Comparison of ENCODE assay signal across 7 mouse cellular contexts in genomic region chrX:12077601-12077980, GRCm38 (mm10).
DNase-seq lines count a peak whose midpoint lies in the region; ATAC-seq and TF ChIP-seq lines count a peak whose summit lies in the region.

No protein-coding gene starts in this region.

- intact Hi-C loops in left cerebral cortex, postnatal 10 days (cut with DNase I) = loop anchor here (10.0 kb wide), 1 partner anchor 273 kb away; no protein-coding TSS in a partner anchor

- peak overlapping the region; percentile 61 for H3K4me3 ChIP-seq in lung, embryonic 15.5 days
- H3K4me3 ChIP-seq in forebrain, embryonic 10.5 days = peak overlapping the region; percentile 67
- peak overlapping the region; percentile 64 for H3K4me3 ChIP-seq in intestine, postnatal 0 days (ENCODE audit: low read depth, low read length)
- H3K4me3 ChIP-seq in neural tube, embryonic 14.5 days (ENCODE audit: low read depth, low read length) = peak overlapping the region; percentile 57

- no peak for DNase-seq in lung, postnatal 36 days
- no peak for DNase-seq in forebrain, embryonic 10.5 days (ENCODE audit: extremely low spot score, low spot score)
- no peak for DNase-seq in T-cell, adult 2 months (ENCODE audit: low spot score)
- no peak for DNase-seq in left cerebral cortex, postnatal 10 days (ENCODE audit: extremely low spot score in 1 of 2, low spot score in 2 of 2)

- H3K36me3 ChIP-seq in lung, embryonic 15.5 days = no peaks in the 10 kb centered on the region
- H3K36me3 ChIP-seq in forebrain, embryonic 10.5 days (replicated peaks) = no peaks in the 10 kb centered on the region
- H3K36me3 ChIP-seq in intestine, postnatal 0 days (ENCODE audit: control insufficient read depth, insufficient read depth) = no peaks in the 10 kb centered on the region
- no peaks in the 10 kb centered on the region for H3K36me3 ChIP-seq in neural tube, embryonic 14.5 days (ENCODE audit: control insufficient read depth, insufficient read depth, low read length)

- TF ChIP-seq CTCF in intestine, postnatal 0 days (IDR thresholded peaks at IDR 0.05; ENCODE audit: low read depth) = no peak

- H3K9ac ChIP-seq in lung, embryonic 15.5 days = peak overlapping the region; percentile 47
- H3K9ac ChIP-seq in intestine, postnatal 0 days (ENCODE audit: low read depth, low read length) = peak overlapping the region; percentile 45; the same call in 1 of the 2 replicates
- peak overlapping the region; percentile 61 for H3K9ac ChIP-seq in neural tube, embryonic 14.5 days (replicated peaks; ENCODE audit: low read depth, low read length)

- H3K4me2 ChIP-seq in lung, embryonic 15.5 days = peak overlapping the region; percentile 78
- H3K4me2 ChIP-seq in intestine, postnatal 0 days (replicated peaks; ENCODE audit: low read depth) = peak overlapping the region; percentile 83
- peak overlapping the region; percentile 60 for H3K4me2 ChIP-seq in neural tube, embryonic 14.5 days (ENCODE audit: low read depth, low read length)

- peaks cover 57% of the 10 kb centered on the region for H3K27me3 ChIP-seq in lung, embryonic 15.5 days
- H3K27me3 ChIP-seq in forebrain, embryonic 10.5 days (ENCODE audit: poor library complexity, severe bottlenecking) = peaks cover 100% of the 10 kb centered on the region
- peaks cover 17% of the 10 kb centered on the region for H3K27me3 ChIP-seq in intestine, postnatal 0 days (replicated peaks; ENCODE audit: control insufficient read depth, insufficient read depth, low read length)
- H3K27me3 ChIP-seq in neural tube, embryonic 14.5 days (ENCODE audit: control insufficient read depth, insufficient read depth, low read length) = peaks cover 11% of the 10 kb centered on the region; the same call in 1 of the 2 replicates

- no peak for ATAC-seq in lung, embryonic 15.5 days (ENCODE audit: borderline replicate concordance, extremely low read depth, low FRiP score, low TSS enrichment)
- ATAC-seq in intestine, postnatal 0 days = no peak; the same call in 1 of the 2 replicates
- peak; percentile 12; the same call in 1 of the 2 replicates for ATAC-seq in neural tube, embryonic 14.5 days (ENCODE audit: low read depth)

- 2% methylated on average over 22 of the region's 22 CpGs for WGBS in lung, embryonic 15.5 days
- WGBS in forebrain, embryonic 10.5 days = 3% methylated on average over 22 of the region's 22 CpGs
- WGBS in intestine, postnatal 0 days = 8% methylated on average over 22 of the region's 22 CpGs
- 3% methylated on average over 22 of the region's 22 CpGs for WGBS in neural tube, embryonic 14.5 days

- H3K4me1 ChIP-seq in lung, embryonic 15.5 days = peaks cover 39% of the 10 kb centered on the region
- H3K4me1 ChIP-seq in forebrain, embryonic 10.5 days = peaks cover 68% of the 10 kb centered on the region
- H3K4me1 ChIP-seq in intestine, postnatal 0 days (replicated peaks; ENCODE audit: control insufficient read depth, insufficient read depth, low read length) = no peaks in the 10 kb centered on the region
- peaks cover 12% of the 10 kb centered on the region for H3K4me1 ChIP-seq in neural tube, embryonic 14.5 days (ENCODE audit: control insufficient read depth, insufficient read depth, low read length)

- peak overlapping the region; percentile 66 for H3K27ac ChIP-seq in lung, embryonic 15.5 days
- peak overlapping the region; percentile 79 for H3K27ac ChIP-seq in forebrain, embryonic 10.5 days
- no peak overlapping the region for H3K27ac ChIP-seq in intestine, postnatal 0 days (ENCODE audit: low read depth, low read length)
- peak overlapping the region; percentile 86 for H3K27ac ChIP-seq in neural tube, embryonic 14.5 days (ENCODE audit: low read depth, low read length)

- H3K9me3 ChIP-seq in lung, embryonic 15.5 days = no peaks in the 10 kb centered on the region
- no peaks in the 10 kb centered on the region for H3K9me3 ChIP-seq in forebrain, embryonic 10.5 days
- H3K9me3 ChIP-seq in intestine, postnatal 0 days (ENCODE audit: control insufficient read depth) = no peaks in the 10 kb centered on the region
- no peaks in the 10 kb centered on the region for H3K9me3 ChIP-seq in neural tube, embryonic 14.5 days (ENCODE audit: control insufficient read depth, low read length)
